Mouse (Mus musculus): ENCODE results near the gene Epop. TPM values are rescaled to one million over a fixed set of nuclear protein-coding genes. Genes with fewer than 3 reads are reported as not detected.

Gene Epop
- 3.7 and 4.3 TPM in 2 replicates for polyA plus RNA-seq (2015; fragmentation: Nextera tagmentation; extraction: Ambion mirVana)

DNA sequence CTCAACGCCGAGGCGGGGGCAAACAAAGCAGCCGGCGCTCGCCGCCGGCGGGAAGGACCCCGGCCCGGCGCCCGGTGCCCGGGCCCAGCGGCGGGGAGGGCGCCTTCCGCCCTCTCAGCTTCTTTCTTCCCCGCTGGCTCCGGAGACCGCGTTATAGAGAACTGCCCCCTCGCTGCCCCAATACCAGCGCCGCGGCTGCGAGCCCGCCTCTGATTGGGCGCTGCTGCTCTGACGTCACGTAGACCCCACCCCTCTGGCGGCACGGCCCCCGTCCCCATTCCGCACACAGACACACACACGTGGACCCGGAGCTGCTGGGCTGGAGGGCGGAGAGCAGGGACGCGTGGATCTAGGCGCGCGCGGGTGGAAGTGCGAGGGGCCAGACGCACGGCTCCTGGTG is at the start of gene Epop:
Gene Epop (minus strand): TSS at position 127 of the 400 bp plus-strand sequence.
- under 1% methylated on average over 46 of the region's 47 CpGs for WGBS
- peaks cover 39% of the 10 kb centered on the region for H3K4me1 ChIP-seq
- H3K4me2 ChIP-seq (replicated peaks) = peak within 1 kb of the TSS; percentile 96
- H3K27me3 ChIP-seq = peaks cover 71% of the 10 kb centered on the region
- H3K27ac ChIP-seq (replicated peaks) = no peak within 1 kb of the TSS
- peak within 1 kb of the TSS; percentile 71 for H3K4me3 ChIP-seq (replicated peaks)
- H3K9ac ChIP-seq = peak within 1 kb of the TSS; percentile 63
- H3K9me3 ChIP-seq (replicated peaks) = no peaks in the 10 kb centered on the region
- ATAC-seq (ENCODE audit: insufficient number of reproducible peaks, low FRiP score, low TSS enrichment, low read depth) = peak; percentile 90
- no peaks in the 10 kb centered on the region for H3K36me3 ChIP-seq

- peaks cover 70% of the 10 kb centered on the region for H3K36me3 ChIP-seq
- H3K27ac ChIP-seq (replicated peaks) = no peak overlapping the region
Observed at GRCm38 (mm10) chr11:97678301-97678700, 48.8 kb upstream of the Epop start.

GRCm38 (mm10) chr11:97677842-97678241 is 48.3 kb upstream of the Epop start:
- no peaks in the 10 kb centered on the region for H3K27me3 ChIP-seq
- H3K36me3 ChIP-seq = peaks cover 75% of the 10 kb centered on the region
- H3K4me1 ChIP-seq = peaks cover 18% of the 10 kb centered on the region
- no peak overlapping the region for H3K27ac ChIP-seq (replicated peaks)
- no peak overlapping the region for H3K9ac ChIP-seq
- H3K4me2 ChIP-seq (replicated peaks) = no peak overlapping the region
- ATAC-seq (ENCODE audit: insufficient number of reproducible peaks, low FRiP score, low TSS enrichment, low read depth) = no peak
- no peak overlapping the region for H3K4me3 ChIP-seq (replicated peaks)
- WGBS = 62% methylated on average over 8 of the region's 8 CpGs
- no peaks in the 10 kb centered on the region for H3K9me3 ChIP-seq (replicated peaks)

More at GRCm38 (mm10) chr11:97678301-97678700, 48.8 kb upstream of the Epop start:
- Histone ChIP-seq H3K4me3 (replicated peaks) (no peak overlapping the region), H3K4me1 (peaks cover 18% of the 10 kb centered on the region), H3K27me3 (no peaks in the 10 kb centered on the region), H3K9ac (no peak overlapping the region), H3K4me2 (replicated peaks) (no peak overlapping the region), H3K9me3 (replicated peaks) (no peaks in the 10 kb centered on the region)
- 76% methylated on average over 15 of the region's 15 CpGs for whole genome bisulfite sequencing
- ATAC-seq (ENCODE audit: insufficient number of reproducible peaks, low FRiP score, low TSS enrichment, low read depth) = no peak

DNA sequence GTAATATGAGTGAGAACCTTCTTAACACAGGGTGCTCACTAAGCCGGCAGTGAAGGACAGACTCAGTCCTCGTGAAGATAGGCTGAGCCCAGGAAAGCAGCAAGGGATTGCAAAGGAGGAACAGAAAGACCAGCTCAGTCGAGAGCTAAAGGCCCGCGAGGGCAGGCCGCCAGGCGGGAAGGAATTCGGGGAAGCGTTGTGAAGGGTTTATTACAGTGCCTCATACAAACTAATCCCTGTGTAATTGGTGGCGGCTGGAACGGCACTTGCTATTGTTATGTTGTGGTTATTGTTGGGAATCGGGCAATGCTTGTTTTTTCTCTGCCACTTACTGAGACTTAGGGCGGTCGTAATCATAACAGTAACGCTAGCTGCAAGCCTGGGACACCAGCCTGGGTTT is 47.9 kb upstream of the Epop start:
- H3K4me3 ChIP-seq (replicated peaks) = no peak overlapping the region
- H3K27ac ChIP-seq (replicated peaks) = peak overlapping the region; percentile 31; the same call in 1 of the 2 replicates
- H3K9ac ChIP-seq = no peak overlapping the region
- 36% methylated on average over 15 of the region's 15 CpGs for WGBS
- peaks cover 79% of the 10 kb centered on the region for H3K36me3 ChIP-seq
- H3K4me2 ChIP-seq (replicated peaks) = no peak overlapping the region
- no peaks in the 10 kb centered on the region for H3K9me3 ChIP-seq (replicated peaks)
- no peaks in the 10 kb centered on the region for H3K27me3 ChIP-seq
- peaks cover 18% of the 10 kb centered on the region for H3K4me1 ChIP-seq
- ATAC-seq (ENCODE audit: insufficient number of reproducible peaks, low FRiP score, low TSS enrichment, low read depth) = no peak

- H3K4me1 ChIP-seq = peaks cover 20% of the 10 kb centered on the region
- H3K4me3 ChIP-seq (replicated peaks) = no peak overlapping the region
- peaks cover 77% of the 10 kb centered on the region for H3K36me3 ChIP-seq
- H3K27ac ChIP-seq (replicated peaks) = no peak overlapping the region
- H3K27me3 ChIP-seq = no peaks in the 10 kb centered on the region
- H3K9me3 ChIP-seq (replicated peaks) = no peaks in the 10 kb centered on the region
- no peak overlapping the region for H3K4me2 ChIP-seq (replicated peaks)
- WGBS = 90% methylated on average over 15 of the region's 15 CpGs
- H3K9ac ChIP-seq = no peak overlapping the region
- no peak for ATAC-seq (ENCODE audit: insufficient number of reproducible peaks, low FRiP score, low TSS enrichment, low read depth)
Observed at GRCm38 (mm10) chr11:97676050-97676754, 46.7 kb upstream of the Epop start.

GRCm38 (mm10) chr11:97673148-97673547 is 43.6 kb upstream of the Epop start:
- Histone ChIP-seq H3K4me3 (replicated peaks) (no peak overlapping the region), H3K9me3 (replicated peaks) (no peaks in the 10 kb centered on the region), H3K9ac (no peak overlapping the region), H3K27me3 (no peaks in the 10 kb centered on the region), H3K4me2 (replicated peaks) (no peak overlapping the region), H3K36me3 (peaks cover 74% of the 10 kb centered on the region), H3K4me1 (peaks cover 42% of the 10 kb centered on the region), H3K27ac (replicated peaks) (no peak overlapping the region)
- ATAC-seq (ENCODE audit: insufficient number of reproducible peaks, low FRiP score, low TSS enrichment, low read depth) = no peak
- WGBS = 82% methylated on average over 11 of the region's 11 CpGs

- Histone ChIP-seq H3K36me3 (peaks cover 84% of the 10 kb centered on the region), H3K4me2 (replicated peaks) (no peak overlapping the region), H3K27me3 (no peaks in the 10 kb centered on the region), H3K27ac (replicated peaks) (peak overlapping the region; percentile 17; the same call in 1 of the 2 replicates), H3K4me3 (replicated peaks) (no peak overlapping the region), H3K9ac (no peak overlapping the region), H3K4me1 (peaks cover 33% of the 10 kb centered on the region), H3K9me3 (replicated peaks) (no peaks in the 10 kb centered on the region)
- 24% methylated on average over 2 of the region's 2 CpGs for WGBS
- ATAC-seq (ENCODE audit: insufficient number of reproducible peaks, low FRiP score, low TSS enrichment, low read depth) = no peak
Observed at GRCm38 (mm10) chr11:97671177-97671527, 41.6 kb upstream of the Epop start.

DNA sequence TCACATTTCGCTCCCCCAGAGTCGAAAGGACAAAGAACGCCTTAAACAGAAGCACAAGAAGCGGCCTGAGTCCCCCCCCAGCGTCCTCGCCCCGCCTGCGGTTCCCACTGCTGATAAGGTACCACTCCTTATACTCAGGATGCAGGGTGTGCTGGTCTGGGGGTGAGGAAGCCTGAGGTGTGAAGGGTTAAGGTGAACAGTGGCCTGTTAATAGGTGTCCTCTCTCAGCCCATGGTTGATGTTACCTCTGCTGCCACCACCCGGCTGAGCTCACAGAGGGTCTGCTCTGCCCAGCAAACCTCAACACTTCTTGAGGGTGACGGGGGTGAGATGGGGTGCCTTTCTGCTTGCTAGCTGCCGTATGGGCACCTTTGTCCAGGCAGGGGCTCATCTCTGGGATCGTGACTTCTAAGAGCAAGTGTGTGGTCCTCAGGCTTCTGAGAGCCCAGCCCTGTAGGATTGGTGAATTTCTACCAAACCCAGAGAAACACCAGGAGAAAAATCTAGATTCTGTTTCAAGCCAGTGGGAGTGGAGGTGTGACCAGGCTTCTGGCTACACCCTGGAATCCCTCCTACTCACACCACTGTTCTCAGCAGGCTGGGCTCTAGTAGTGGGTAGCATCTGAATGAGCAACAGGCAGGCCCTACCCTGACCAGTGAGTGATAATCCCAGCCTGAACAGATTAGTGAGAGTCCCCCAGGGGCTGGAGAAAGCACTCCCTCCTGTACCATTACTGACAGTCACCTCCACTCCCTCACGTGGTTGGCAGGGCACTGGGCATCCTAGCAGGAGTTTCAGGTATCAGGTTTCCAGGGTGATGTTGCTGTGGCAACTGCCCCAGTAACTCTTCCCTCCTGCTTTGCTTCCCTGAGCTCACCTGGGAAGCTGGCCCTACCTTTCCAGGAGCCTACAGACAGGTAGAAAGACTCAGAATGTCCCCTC is 41.0 kb upstream of the Epop start:
- Histone ChIP-seq H3K27ac (replicated peaks) (peak overlapping the region; percentile 17; the same call in 1 of the 2 replicates), H3K4me3 (replicated peaks) (no peak overlapping the region), H3K36me3 (peaks cover 85% of the 10 kb centered on the region), H3K4me1 (peaks cover 35% of the 10 kb centered on the region), H3K9ac (no peak overlapping the region), H3K4me2 (replicated peaks) (no peak overlapping the region), H3K9me3 (replicated peaks) (no peaks in the 10 kb centered on the region), H3K27me3 (no peaks in the 10 kb centered on the region)
- ATAC-seq (ENCODE audit: insufficient number of reproducible peaks, low FRiP score, low TSS enrichment, low read depth) = no peak
- WGBS = 58% methylated on average over 13 of the region's 13 CpGs

DNA sequence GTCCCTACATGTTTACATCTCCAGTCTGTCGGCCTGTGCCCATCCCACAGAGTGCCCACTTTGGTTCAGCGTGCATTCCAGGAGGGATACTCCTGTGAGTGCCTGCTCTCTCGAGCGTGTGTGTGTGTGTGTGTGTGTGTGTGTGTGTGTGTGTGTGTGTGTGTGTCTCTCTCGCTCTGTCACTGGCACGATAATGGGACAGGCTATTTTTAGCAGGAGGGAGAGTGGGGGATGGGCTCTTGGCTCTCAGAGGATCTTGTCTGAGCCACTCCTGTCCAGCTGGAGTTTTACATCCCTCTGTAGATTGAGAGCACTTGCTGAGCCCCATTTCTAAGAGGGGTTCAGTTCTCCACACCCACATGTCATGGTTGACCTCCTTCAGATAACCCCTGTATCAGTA is 40.3 kb upstream of the Epop start:
- Histone ChIP-seq H3K4me2 (replicated peaks) (no peak overlapping the region), H3K36me3 (peaks cover 80% of the 10 kb centered on the region), H3K9ac (no peak overlapping the region), H3K9me3 (replicated peaks) (no peaks in the 10 kb centered on the region), H3K4me1 (peaks cover 42% of the 10 kb centered on the region), H3K27me3 (no peaks in the 10 kb centered on the region), H3K4me3 (replicated peaks) (no peak overlapping the region), H3K27ac (replicated peaks) (0 out of 2 replicates have a peak overlapping the region, but pooled peaks have one; percentile 7)
- 23% methylated on average over 6 of the region's 6 CpGs for WGBS
- no peak for ATAC-seq (ENCODE audit: insufficient number of reproducible peaks, low FRiP score, low TSS enrichment, low read depth)

DNA sequence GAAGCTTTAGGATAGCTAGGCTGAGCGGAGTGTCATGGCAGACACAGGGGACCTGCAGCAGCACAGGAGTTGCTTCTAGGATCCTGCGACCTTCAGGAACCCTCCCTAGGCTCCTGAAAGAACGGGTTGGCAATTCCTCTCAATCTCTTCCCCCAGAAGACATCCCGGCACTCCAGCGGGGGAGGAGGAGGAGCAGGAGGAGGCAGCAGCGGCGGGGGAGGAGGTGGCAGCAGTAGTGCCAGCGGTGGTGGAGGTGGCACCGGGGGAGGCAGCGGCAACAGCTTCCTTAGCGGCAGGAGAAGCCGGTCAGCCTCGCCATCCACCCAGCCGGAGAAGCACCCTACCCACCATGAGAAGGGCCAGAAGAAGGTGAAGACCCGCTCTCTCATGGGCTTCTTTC is 39.8 kb upstream of the Epop start:
- no peak overlapping the region for H3K9ac ChIP-seq
- WGBS = 53% methylated on average over 15 of the region's 15 CpGs

GRCm38 (mm10) chr11:97668160-97668559 is 38.7 kb upstream of the Epop start:
- no peaks in the 10 kb centered on the region for H3K9me3 ChIP-seq (replicated peaks)
- no peak overlapping the region for H3K27ac ChIP-seq (replicated peaks)
- no peak overlapping the region for H3K4me2 ChIP-seq (replicated peaks)
- ATAC-seq (ENCODE audit: insufficient number of reproducible peaks, low FRiP score, low TSS enrichment, low read depth) = no peak
- H3K9ac ChIP-seq = no peak overlapping the region
- peaks cover 49% of the 10 kb centered on the region for H3K4me1 ChIP-seq
- WGBS = 80% methylated on average over 7 of the region's 7 CpGs
- H3K4me3 ChIP-seq (replicated peaks) = no peak overlapping the region
- H3K27me3 ChIP-seq = no peaks in the 10 kb centered on the region
- peaks cover 64% of the 10 kb centered on the region for H3K36me3 ChIP-seq

More for the DNA sequence above, 39.8 kb upstream of the Epop start:
- H3K27me3 ChIP-seq = no peaks in the 10 kb centered on the region
- peak overlapping the region; percentile 53; the same call in 1 of the 2 replicates for H3K27ac ChIP-seq (replicated peaks)
- peaks cover 47% of the 10 kb centered on the region for H3K4me1 ChIP-seq
- H3K36me3 ChIP-seq = peaks cover 75% of the 10 kb centered on the region
- no peak overlapping the region for H3K4me2 ChIP-seq (replicated peaks)
- no peak for ATAC-seq (ENCODE audit: insufficient number of reproducible peaks, low FRiP score, low TSS enrichment, low read depth)
- no peaks in the 10 kb centered on the region for H3K9me3 ChIP-seq (replicated peaks)
- no peak overlapping the region for H3K4me3 ChIP-seq (replicated peaks)

Data from embryonic facial prominence, embryonic 15.5 days (tissue).